22 mouse cellular contexts compared by ENCODE assay signal in genomic region chr10:105535848-105536247, GRCm38 (mm10).
"Had no signal": no experiment of that assay in that cellular context is flagged by ENCODE, and none has a peak within 500 bp of the region (broad histone marks: within the 10 kb centered on the region; RNA-seq: fewer than 3 reads in every experiment).

No protein-coding gene starts in this region.

- H3K4me3 ChIP-seq: liver, embryonic 13.5 days; liver, embryonic 15.5 days; lung, embryonic 15.5 days; megakaryocyte, embryonic 14.5 days; midbrain, embryonic 13.5 days; midbrain, embryonic 15.5 days; myocyte; neural tube, embryonic 13.5 days; neural tube, embryonic 15.5 days; stomach, embryonic 15.5 days had no signal

- DNase-seq: liver, embryonic 13.5 days; liver, postnatal 0 days; lung, adult 2 months; lung, postnatal 10 days; retina, postnatal 1 day; right cerebral cortex, adult 18-20 months; right cerebral cortex, postnatal 25 days; right cerebral cortex, postnatal 4 days; thymus, adult 2 months; thymus, postnatal 25 days; thymus, postnatal 4 days had no signal

- H3K9ac ChIP-seq: liver, embryonic 13.5 days; liver, embryonic 15.5 days; liver, postnatal 0 days; lung, embryonic 15.5 days; midbrain, embryonic 13.5 days; midbrain, embryonic 15.5 days; neural tube, embryonic 13.5 days; neural tube, embryonic 15.5 days; stomach, embryonic 15.5 days had no signal

- H3K27ac ChIP-seq: liver, embryonic 13.5 days; liver, embryonic 15.5 days; lung, embryonic 15.5 days; macrophage; midbrain, embryonic 13.5 days; midbrain, embryonic 15.5 days; neural tube, embryonic 13.5 days; neural tube, embryonic 15.5 days; stomach, embryonic 15.5 days had no signal

- H3K36me3 ChIP-seq: liver, embryonic 13.5 days; liver, embryonic 15.5 days; lung, embryonic 15.5 days; midbrain, embryonic 13.5 days; midbrain, embryonic 15.5 days; neural tube, embryonic 13.5 days; neural tube, embryonic 15.5 days; stomach, embryonic 15.5 days had no signal

- H3K4me1 ChIP-seq: liver, embryonic 13.5 days; liver, embryonic 15.5 days; megakaryocyte, embryonic 14.5 days; stomach, embryonic 15.5 days had no signal

- H3K9me3 ChIP-seq: liver, embryonic 13.5 days; liver, embryonic 15.5 days; lung, embryonic 15.5 days; megakaryocyte, embryonic 14.5 days; midbrain, embryonic 13.5 days; midbrain, embryonic 15.5 days; neural tube, embryonic 13.5 days; neural tube, embryonic 15.5 days; stomach, embryonic 15.5 days had no signal

- H3K4me2 ChIP-seq: liver, embryonic 13.5 days; liver, embryonic 15.5 days; lung, embryonic 15.5 days; midbrain, embryonic 11.5 days; midbrain, embryonic 13.5 days; midbrain, embryonic 15.5 days; neural tube, embryonic 13.5 days; neural tube, embryonic 15.5 days; stomach, embryonic 15.5 days had no signal

- ATAC-seq: midbrain, embryonic 13.5 days; midbrain, embryonic 15.5 days had no signal

- H3K27me3 ChIP-seq: liver, embryonic 13.5 days; liver, embryonic 15.5 days; lung, embryonic 15.5 days; megakaryocyte, embryonic 14.5 days; midbrain, embryonic 13.5 days; midbrain, embryonic 15.5 days; neural tube, embryonic 13.5 days; neural tube, embryonic 15.5 days; stomach, embryonic 15.5 days had no signal
